Mouse (Mus musculus): Measurements from ENCODE around the gene Mcfd2.

DNA sequence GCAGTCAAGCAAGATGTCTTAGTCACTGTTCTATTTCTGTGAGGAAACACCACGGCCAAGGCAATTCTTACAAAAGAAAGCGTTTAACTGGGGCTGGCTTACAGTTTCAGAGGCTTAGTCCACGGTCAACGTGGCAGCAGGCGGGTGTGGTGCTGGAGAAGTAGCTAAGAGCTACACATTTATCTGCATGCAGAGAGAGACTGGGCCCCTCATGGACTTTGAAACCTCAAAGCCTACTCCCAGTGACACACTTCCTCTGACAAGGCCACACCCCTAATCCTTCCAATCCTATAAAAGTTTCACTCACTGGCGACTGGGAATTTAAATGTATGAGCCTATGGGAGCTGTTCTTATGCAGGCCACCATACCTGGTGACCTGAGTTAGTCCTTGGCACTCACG lies 30.0 kb upstream of the Mcfd2 start:
- TF ChIP-seq CTCF (IDR thresholded peaks at IDR 0.05; ENCODE audit: low read depth, low read length) (no peak), POLR2A (IDR thresholded peaks at IDR 0.05; ENCODE audit: borderline replicate concordance, low read depth, low read length) (no peak)
